ENCODE assay signal across 19 mouse cellular contexts in the genomic region with DNA sequence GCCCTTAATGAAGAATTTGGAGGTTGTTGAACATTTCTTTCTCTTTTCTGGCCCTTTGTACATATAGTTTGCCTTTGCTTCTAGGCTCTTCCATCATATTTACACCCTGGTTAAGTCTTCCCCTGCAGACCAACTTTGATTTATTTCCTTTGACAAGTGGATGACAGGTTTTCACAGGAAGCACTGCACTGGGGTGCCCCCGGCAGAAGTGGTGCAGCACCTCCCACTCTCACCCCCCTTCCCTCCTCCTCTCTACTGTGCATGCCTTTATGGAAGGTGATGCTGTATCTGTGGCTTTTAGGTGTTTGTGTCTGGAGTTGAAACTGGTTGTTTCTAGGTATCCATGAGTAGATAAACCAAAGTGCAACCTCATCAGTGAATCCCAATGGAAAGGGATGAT.
DNase-seq lines count a peak whose midpoint lies in the region; ATAC-seq lines count a peak whose summit lies in the region.
"Had no signal": no experiment of that assay in that cellular context is flagged by ENCODE, and none has a peak within 500 bp of the region (broad histone marks: within the 10 kb centered on the region; RNA-seq: fewer than 3 reads in every experiment).

No protein-coding gene starts in this region.

- ATAC-seq in hematopoietic stem cell, adult 5-6 weeks (replicated peaks in 1 of 2; ENCODE audit: insufficient read depth in 1 of 2, low FRiP score in 2 of 2, low TSS enrichment in 1 of 2, low read depth in 1 of 2, poor library complexity in 2 of 2, severe bottlenecking in 2 of 2), result peak; percentile 51 to 75; a peak in 3 of 4 replicates
- ATAC-seq: activated CD4-positive, CD25-positive, alpha-beta regulatory T cell, adult 4 months; forebrain, embryonic 15.5 days had no signal

- DNase-seq in retina, postnatal 1 day, result peak; percentile 65
- DNase-seq in retina, embryonic 14.5 days (ENCODE audit: low spot score), result no peak
- DNase-seq in thymus, postnatal 25 days, result peak; percentile 43
- DNase-seq in embryo, embryonic 9.5 days (ENCODE audit: extremely low spot score), result no peak
- no peak for DNase-seq in ovary, postnatal 36 days (ENCODE audit: low spot score)
- DNase-seq: adrenal gland, adult 8-10 months; adrenal gland, postnatal 25 days; cerebellum, adult 11-12 months; cerebellum, adult 8-10 months; cerebellum, postnatal 10 days; cerebellum, postnatal 36 days; gastrocnemius, postnatal 10 days; gastrocnemius, postnatal 36 days; heart, adult 2 months; heart, postnatal 14 days; heart, postnatal 4 days had no signal

Comparison
In these comparisons a context has a peak if more than half of its experiments do, and no peak if none do; other contexts are left out.
1. DNase-seq: peak in retina, postnatal 1 day (single experiment) and thymus, postnatal 25 days (single experiment); none in retina, embryonic 14.5 days (single experiment), embryo, embryonic 9.5 days (single experiment) and ovary, postnatal 36 days (single experiment).